Mouse (Mus musculus) MEL-GATA-1-ER (cell line): ENCODE measurements around the gene Ppm1h.

Experiments used
- DNase-seq: peaks from one replicate; pipeline ENCODE4 v3.0.0-alpha.2; 2012; ENCODE audit warnings: low read depth; ENCODE audit errors: extremely low read depth

Gene Ppm1h

GRCm38 (mm10) chr10:122698347-122698746, 19.8 kb downstream of the Ppm1h start:
- no peak for DNase-seq

GRCm38 (mm10) chr10:122704901-122705300, 26.3 kb downstream of the Ppm1h start:
- no peak for DNase-seq

- DNase-seq: no peak
These were observed 26.9 kb downstream of the Ppm1h start for GRCm38 (mm10) chr10:122705457-122705856.

- DNase-seq: no peak
These were observed 32.8 kb downstream of the Ppm1h start for GRCm38 (mm10) chr10:122711381-122711811.

- no peak for DNase-seq
These were observed 33.7 kb downstream of the Ppm1h start for GRCm38 (mm10) chr10:122712307-122712706.

- DNase-seq: no peak
These were observed 37.3 kb downstream of the Ppm1h start for GRCm38 (mm10) chr10:122715856-122716255.

GRCm38 (mm10) chr10:122716286-122716685, 37.7 kb downstream of the Ppm1h start:
- no peak for DNase-seq

GRCm38 (mm10) chr10:122716739-122717474, 38.3 kb downstream of the Ppm1h start:
- DNase-seq: no peak

GRCm38 (mm10) chr10:122717754-122718415, 39.3 kb downstream of the Ppm1h start:
- DNase-seq: no peak

GRCm38 (mm10) chr10:122718951-122719350, 40.4 kb downstream of the Ppm1h start:
- no peak for DNase-seq

- no peak for DNase-seq
These were observed 43.5 kb downstream of the Ppm1h start for GRCm38 (mm10) chr10:122722111-122722510.

GRCm38 (mm10) chr10:122724692-122725091, 46.1 kb downstream of the Ppm1h start:
- DNase-seq: no peak

- DNase-seq: no peak
These were observed 48.7 kb downstream of the Ppm1h start for GRCm38 (mm10) chr10:122727228-122727627.

- DNase-seq: no peak
These were observed 49.6 kb downstream of the Ppm1h start for GRCm38 (mm10) chr10:122728172-122728571.

- no peak for DNase-seq
These were observed 53.6 kb downstream of the Ppm1h start for GRCm38 (mm10) chr10:122732146-122732545.

GRCm38 (mm10) chr10:122734521-122734920, 56.0 kb downstream of the Ppm1h start:
- DNase-seq: no peak

- no peak for DNase-seq
These were observed 56.8 kb downstream of the Ppm1h start for GRCm38 (mm10) chr10:122735284-122735784.

- no peak for DNase-seq
These were observed 58.3 kb downstream of the Ppm1h start for GRCm38 (mm10) chr10:122736835-122737234.

- no peak for DNase-seq
These were observed 60.0 kb downstream of the Ppm1h start for GRCm38 (mm10) chr10:122738526-122738925.

GRCm38 (mm10) chr10:122739037-122739436, 60.5 kb downstream of the Ppm1h start:
- DNase-seq: no peak

- DNase-seq: no peak
These were observed 61.6 kb downstream of the Ppm1h start for GRCm38 (mm10) chr10:122740117-122740516.

GRCm38 (mm10) chr10:122741191-122741590, 62.6 kb downstream of the Ppm1h start:
- no peak for DNase-seq

- DNase-seq: no peak
These were observed 63.6 kb downstream of the Ppm1h start for GRCm38 (mm10) chr10:122742136-122742535.
